Comparison of ENCODE assay signal across 8 mouse cellular contexts in the genomic region with DNA sequence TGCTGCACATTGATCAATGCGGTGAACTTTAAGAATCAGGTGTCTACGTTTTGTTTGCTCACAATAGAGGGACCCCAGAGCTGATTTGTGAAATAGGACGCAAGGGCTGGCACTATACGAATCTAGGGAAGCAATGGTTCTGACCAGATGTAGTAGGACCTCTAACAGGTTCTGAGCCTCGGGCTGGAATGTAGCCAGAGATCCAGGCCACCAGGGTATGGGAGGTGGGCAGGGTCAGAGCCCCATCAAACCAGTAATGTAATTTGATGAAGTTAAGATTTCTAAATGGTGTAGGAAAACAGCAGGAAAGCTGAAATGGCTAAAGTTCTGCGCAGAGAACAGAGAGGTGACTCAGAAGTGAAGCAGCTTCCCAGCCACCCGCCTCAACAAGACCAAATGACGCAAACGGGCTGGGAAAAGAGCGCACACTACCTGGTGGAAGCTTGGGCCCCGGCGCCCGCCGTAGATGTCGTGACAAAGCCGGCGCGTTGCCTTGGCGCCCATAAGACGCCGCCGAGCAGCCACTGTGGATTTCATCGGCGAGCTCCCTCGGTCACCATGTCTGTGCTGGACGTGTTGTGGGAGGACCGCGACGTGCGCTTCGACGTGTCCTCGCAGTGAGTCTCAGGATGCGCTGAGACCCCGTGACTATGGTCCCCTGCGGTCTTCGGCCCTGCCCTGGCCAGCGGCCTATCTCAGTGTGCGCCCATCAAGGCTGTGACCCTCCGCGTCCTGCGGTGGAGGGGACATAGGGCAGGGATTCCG. TPM values are rescaled to one million over a fixed set of nuclear protein-coding genes. Genes with fewer than 3 reads are reported as not detected.
A peak's percentile ranks its signal among the peaks of the same experiment; 100 is the strongest.
DNase-seq lines count a peak whose midpoint lies in the region; ATAC-seq and TF ChIP-seq lines count a peak whose summit lies in the region.

Gene Bbs5, plus strand, starts transcription at position 446 of the 765 bp plus-strand sequence.

- no peaks in the 10 kb centered on the region for H3K9me3 ChIP-seq in E14TG2a.4 (ENCODE audit: low read length)
- no peaks in the 10 kb centered on the region for H3K9me3 ChIP-seq in forebrain, embryonic 13.5 days (replicated peaks)

- peak; percentile 59; the same call in 1 of the 2 replicates for TF ChIP-seq POLR2A in lung, adult 2 months (IDR thresholded peaks at IDR 0.05; ENCODE audit: borderline replicate concordance, extremely low read depth, low read depth, low read length)

- no peak for TF ChIP-seq CTCF in E14TG2a.4 (conservative IDR thresholded peaks at IDR 0.05; ENCODE audit: low read length)
- no peak for TF ChIP-seq CTCF in lung, adult 2 months (IDR thresholded peaks at IDR 0.05; ENCODE audit: insufficient read depth, low read length)

- peak; percentile 75 for DNase-seq in c-Kit-positive CD71-positive TER-119-negative erythroid progenitor cells, embryonic 14.5 days (ENCODE audit: low read depth)
- DNase-seq in heart, postnatal 14 days: peak; percentile 89 to 91
- peak; percentile 92 to 97 for DNase-seq in layer of hippocampus, adult 18-20 months (ENCODE audit: low spot score in 2 of 2)
- peak; percentile 86 for DNase-seq in lung, adult 2 months
- DNase-seq in thymus, adult 18-20 months: peak; percentile 50 to 51

- peaks cover 13% of the 10 kb centered on the region for H3K4me1 ChIP-seq in E14TG2a.4 (replicated peaks; ENCODE audit: low read depth, low read length)
- H3K4me1 ChIP-seq in forebrain, embryonic 13.5 days: peaks cover 10% of the 10 kb centered on the region
- H3K4me1 ChIP-seq in lung, adult 2 months (ENCODE audit: control insufficient read depth, insufficient read depth, low read length): no peaks in the 10 kb centered on the region; the same call in 1 of the 2 replicates

- WGBS in forebrain, embryonic 13.5 days: 3% methylated on average over 43 of the region's 43 CpGs
- WGBS in lung, adult 2 months: 4% methylated on average over 43 of the region's 43 CpGs

- H3K27ac ChIP-seq in forebrain, embryonic 13.5 days: 0 out of 2 replicates have a peak within 1 kb of the TSS, but pooled peaks have one; percentile 19

- peak within 1 kb of the TSS; percentile 73 for H3K4me2 ChIP-seq in forebrain, embryonic 13.5 days

- 0 out of 2 replicates have a peak, but pooled peaks cover 7% of the 10 kb centered on the region for H3K27me3 ChIP-seq in E14TG2a.4 (ENCODE audit: insufficient read depth, low read length)
- H3K27me3 ChIP-seq in forebrain, embryonic 13.5 days: no peaks in the 10 kb centered on the region

- ATAC-seq in forebrain, embryonic 13.5 days: peak; percentile 97
- peak; percentile 33; the same call in 1 of the 2 replicates for ATAC-seq in neutrophil, adult 5-6 weeks (ENCODE audit: extremely low read depth, insufficient number of reproducible peaks, low FRiP score, poor library complexity, severe bottlenecking)

- peak within 1 kb of the TSS; percentile 82 for H3K9ac ChIP-seq in forebrain, embryonic 13.5 days

- peak within 1 kb of the TSS; percentile 96 for H3K4me3 ChIP-seq in E14TG2a.4 (replicated peaks; ENCODE audit: low read length)
- H3K4me3 ChIP-seq in forebrain, embryonic 13.5 days: peak within 1 kb of the TSS; percentile 79
- H3K4me3 ChIP-seq in lung, adult 2 months (replicated peaks; ENCODE audit: extremely low read depth, low read depth, low read length): peak within 1 kb of the TSS; percentile 86

- intact Hi-C loops in heart, postnatal 14 days (cut with DNase I): no loop called here

- no peaks in the 10 kb centered on the region for H3K36me3 ChIP-seq in E14TG2a.4 (ENCODE audit: insufficient read depth, low read length)
- no peaks in the 10 kb centered on the region for H3K36me3 ChIP-seq in forebrain, embryonic 13.5 days (ENCODE audit: poor library complexity, severe bottlenecking)

RNA-seq across cellular contexts. Expression of gene Bbs5, which starts in this region (rescaled TPM):
- 16.6 and 20.0 TPM in 2 replicates for polyA plus RNA-seq in forebrain, embryonic 13.5 days (2015; fragmentation: Nextera tagmentation; extraction: Ambion mirVana)
- total RNA-seq in heart, postnatal 14 days (2021): 1 to 10 TPM; 4.3 to 5.0 TPM
- 10 to 100 TPM; 21.8 to 25.0 TPM for total RNA-seq in layer of hippocampus, adult 18-20 months (2021)
- 1.4 and 2.2 TPM in 2 replicates for polyA plus RNA-seq in lung, adult 2 months (2012; rRNA removed)
- not detected in 2 replicates for total RNA-seq in neutrophil, adult 5-6 weeks (2017)

Comparison
In these comparisons a context has a peak if more than half of its experiments do, and no peak if none do; other contexts are left out.
1. Peak in every context shown above with its lines: DNase-seq, ATAC-seq, H3K4me3 ChIP-seq and H3K27ac ChIP-seq.
2. Peak in ATAC-seq in neutrophil, adult 5-6 weeks; RNA of the gene not detected or under 1 TPM.